10 mouse cellular contexts compared by ENCODE assay signal in the genomic region with DNA sequence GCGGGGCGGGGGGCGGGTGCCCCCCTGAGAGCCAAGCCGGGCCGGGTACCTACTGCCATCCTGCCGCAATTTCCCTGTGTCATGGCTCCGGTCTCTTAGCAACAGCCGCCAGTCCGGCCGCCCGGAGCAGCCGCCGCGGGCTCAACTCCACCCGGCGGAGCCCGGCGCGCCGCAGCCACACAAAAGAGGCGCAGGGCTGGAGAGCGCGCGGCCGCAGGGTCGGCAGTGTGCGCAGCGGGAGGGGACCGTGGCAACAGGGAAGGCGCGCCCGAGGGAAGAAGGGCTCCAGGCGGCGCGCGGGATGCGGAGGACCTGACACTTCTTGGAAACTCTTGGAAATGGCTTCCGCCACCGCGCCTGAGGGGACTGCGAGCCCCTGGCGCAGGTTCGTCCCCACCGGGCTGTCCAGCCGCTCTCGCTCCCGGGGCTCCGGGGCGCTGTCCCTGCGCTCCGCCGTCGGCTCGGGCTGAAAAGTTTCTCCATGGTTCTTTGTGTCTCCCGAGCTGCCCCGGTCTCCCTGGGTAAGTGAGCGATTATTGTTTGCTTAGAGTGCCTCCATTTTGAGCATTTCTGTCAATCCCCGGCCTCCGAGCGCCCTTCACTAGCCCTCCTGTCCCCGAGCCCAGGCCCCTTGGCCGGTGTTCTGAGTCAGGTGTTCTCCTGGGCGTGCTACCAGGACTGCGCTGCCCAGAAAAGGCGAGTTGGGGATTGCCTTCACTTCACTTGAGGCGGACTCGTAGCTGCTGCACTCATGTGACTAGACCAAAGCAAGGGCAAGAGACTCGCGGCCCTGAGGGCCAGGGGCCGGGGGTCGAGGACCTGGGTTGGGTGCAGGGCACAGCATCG. TPM values are rescaled to one million over a fixed set of nuclear protein-coding genes. Genes with fewer than 3 reads are reported as not detected.
DNase-seq lines count a peak whose midpoint lies in the region; ATAC-seq and TF ChIP-seq lines count a peak whose summit lies in the region.
"Had no signal": no experiment of that assay in that cellular context is flagged by ENCODE, and none has a peak within 500 bp of the region (broad histone marks: within the 10 kb centered on the region; RNA-seq: fewer than 3 reads in every experiment).

No protein-coding gene starts in this region.

- peaks cover 7% of the 10 kb centered on the region for H3K27me3 ChIP-seq in kidney, adult 2 months (replicated peaks; ENCODE audit: control insufficient read depth, insufficient read depth, low read length)
- H3K27me3 ChIP-seq in hindbrain, postnatal 0 days (ENCODE audit: insufficient read depth, low read length) = no peaks in the 10 kb centered on the region
- peaks cover 40% of the 10 kb centered on the region for H3K27me3 ChIP-seq in limb, embryonic 14.5 days (ENCODE audit: control insufficient read depth, insufficient read depth, low read length)

- H3K36me3 ChIP-seq in kidney, adult 2 months (ENCODE audit: control insufficient read depth, insufficient read depth, low read length) = no peaks in the 10 kb centered on the region
- no peaks in the 10 kb centered on the region for H3K36me3 ChIP-seq in hindbrain, postnatal 0 days (ENCODE audit: insufficient read depth, low read length)
- H3K36me3 ChIP-seq in limb, embryonic 14.5 days (ENCODE audit: control insufficient read depth, insufficient read depth, low read length) = no peaks in the 10 kb centered on the region

- no peak for TF ChIP-seq CTCF in kidney, adult 2 months (conservative IDR thresholded peaks at IDR 0.05; ENCODE audit: insufficient read depth, insufficient read length, low read depth, low read length)
- TF ChIP-seq CTCF in hindbrain, postnatal 0 days (IDR thresholded peaks at IDR 0.05; ENCODE audit: low read depth) = no peak

- no peak for DNase-seq in kidney, adult 2 months
- DNase-seq in kidney, adult 9 months = no peak
- DNase-seq in cerebellum, postnatal 25 days = peak; percentile 58 to 61
- DNase-seq in frontal cortex, postnatal 14 days (ENCODE audit: low spot score in 2 of 2) = peak; percentile 30 to 55
- DNase-seq in hindbrain, postnatal 0 days (ENCODE audit: low spot score) = peak; percentile 74
- DNase-seq in limb, embryonic 14.5 days (ENCODE audit: low spot score) = no peak
- DNase-seq in right cerebral cortex, adult 2 months (ENCODE audit: low spot score in 2 of 2) = peak; percentile 60 to 79
- DNase-seq in T-cell, adult 2 months (ENCODE audit: low spot score) = no peak

- H3K4me3 ChIP-seq in kidney, adult 2 months (ENCODE audit: insufficient read depth, low read depth, low read length) = peak overlapping the region; percentile 23; the same call in 1 of the 2 replicates
- peak overlapping the region; percentile 75 for H3K4me3 ChIP-seq in hindbrain, postnatal 0 days (ENCODE audit: low read length)
- H3K4me3 ChIP-seq in limb, embryonic 14.5 days (replicated peaks; ENCODE audit: low read length) = peak overlapping the region; percentile 58

- H3K27ac ChIP-seq in kidney, adult 2 months (ENCODE audit: insufficient read depth, low read depth, low read length) = no peak overlapping the region
- H3K27ac ChIP-seq in hindbrain, postnatal 0 days = peak overlapping the region; percentile 45
- no peak overlapping the region for H3K27ac ChIP-seq in limb, embryonic 14.5 days (replicated peaks; ENCODE audit: low read depth, low read length)
- H3K27ac ChIP-seq: macrophage had no signal

- 2% methylated on average over 69 of the region's 72 CpGs for WGBS in kidney, adult 2 months
- under 1% methylated on average over 69 of the region's 72 CpGs for WGBS in hindbrain, postnatal 0 days
- WGBS in limb, embryonic 14.5 days = under 1% methylated on average over 66 of the region's 72 CpGs

- peak overlapping the region; percentile 74 for H3K9ac ChIP-seq in hindbrain, postnatal 0 days (replicated peaks; ENCODE audit: low read length)
- H3K9ac ChIP-seq in limb, embryonic 14.5 days (ENCODE audit: low read depth, low read length, severe bottlenecking) = peak overlapping the region; percentile 53

- no peak for TF ChIP-seq POLR2A in kidney, adult 2 months (IDR thresholded peaks at IDR 0.05; ENCODE audit: low read depth, low read length)
- TF ChIP-seq POLR2A in limb, embryonic 14.5 days (IDR thresholded peaks at IDR 0.05; ENCODE audit: borderline replicate concordance, extremely low read depth, insufficient read depth, insufficient read length) = no peak

- H3K4me2 ChIP-seq in hindbrain, postnatal 0 days (ENCODE audit: low read depth, low read length) = peak overlapping the region; percentile 95
- peak overlapping the region; percentile 86 for H3K4me2 ChIP-seq in limb, embryonic 14.5 days (replicated peaks; ENCODE audit: low read depth, low read length, severe bottlenecking)

- no peaks in the 10 kb centered on the region for H3K9me3 ChIP-seq in hindbrain, postnatal 0 days (ENCODE audit: low read length)
- H3K9me3 ChIP-seq in limb, embryonic 14.5 days (ENCODE audit: control insufficient read depth, low read length) = no peaks in the 10 kb centered on the region

- ATAC-seq in hindbrain, postnatal 0 days = peak; percentile 78
- ATAC-seq in limb, embryonic 14.5 days (ENCODE audit: low FRiP score, low read depth) = peak; percentile 28

- no peaks in the 10 kb centered on the region for H3K4me1 ChIP-seq in kidney, adult 2 months (ENCODE audit: control insufficient read depth, insufficient read depth, low read length)
- H3K4me1 ChIP-seq in hindbrain, postnatal 0 days (ENCODE audit: insufficient read depth, low read length) = peaks cover 8% of the 10 kb centered on the region
- H3K4me1 ChIP-seq in limb, embryonic 14.5 days (ENCODE audit: control insufficient read depth, insufficient read depth, low read length) = peaks cover 33% of the 10 kb centered on the region

RNA-seq across cellular contexts. Expression of gene Tmem200c, which starts 10.8 kb away (rescaled TPM):
- polyA plus RNA-seq in kidney, adult 2 months (2012; rRNA removed) = 0.14 and 0.18 TPM in 2 replicates
- 15.4 and 19.9 TPM in 2 replicates for total RNA-seq in hindbrain, postnatal 0 days (2014; rRNA removed)
- polyA plus RNA-seq in hindbrain, postnatal 0 days (2015; fragmentation: Nextera tagmentation; extraction: Ambion mirVana) = 2.3 and 2.7 TPM in 2 replicates
- 1.7 and 2.4 TPM in 2 replicates for polyA plus RNA-seq in limb, embryonic 14.5 days (2012; rRNA removed)
- 1.3 and 1.5 TPM in 2 replicates for polyA plus RNA-seq in limb, embryonic 14.5 days (2014; fragmentation: Nextera tagmentation; extraction: Ambion mirVana)
- total RNA-seq: MEL had no signal
- polyA plus RNA-seq: macrophage had no signal

Comparison
In these comparisons a context has a peak if more than half of its experiments do, and no peak if none do; other contexts are left out.
1. DNase-seq: peak in cerebellum, postnatal 25 days (2 of 2), frontal cortex, postnatal 14 days (2 of 2), hindbrain, postnatal 0 days (single experiment) and right cerebral cortex, adult 2 months (2 of 2); none in kidney, adult 2 months (single experiment), kidney, adult 9 months (single experiment), limb, embryonic 14.5 days (single experiment) and T-cell, adult 2 months (single experiment).
2. H3K4me3 ChIP-seq: peak in every context shown above with its lines; median percentile 75 in hindbrain, postnatal 0 days; 58 in limb, embryonic 14.5 days; 23 in kidney, adult 2 months.